Mouse (Mus musculus) right cerebral cortex, postnatal 10 days (tissue): ENCODE measurements around the gene Epha1.

Experiments
- DNase-seq, 2 experiments: peaks; one replicate each; pipeline ENCODE4 v3.0.0; 2021; ENCODE audit warnings: low spot score in 2 of 2

Epha1 gene

DNA sequence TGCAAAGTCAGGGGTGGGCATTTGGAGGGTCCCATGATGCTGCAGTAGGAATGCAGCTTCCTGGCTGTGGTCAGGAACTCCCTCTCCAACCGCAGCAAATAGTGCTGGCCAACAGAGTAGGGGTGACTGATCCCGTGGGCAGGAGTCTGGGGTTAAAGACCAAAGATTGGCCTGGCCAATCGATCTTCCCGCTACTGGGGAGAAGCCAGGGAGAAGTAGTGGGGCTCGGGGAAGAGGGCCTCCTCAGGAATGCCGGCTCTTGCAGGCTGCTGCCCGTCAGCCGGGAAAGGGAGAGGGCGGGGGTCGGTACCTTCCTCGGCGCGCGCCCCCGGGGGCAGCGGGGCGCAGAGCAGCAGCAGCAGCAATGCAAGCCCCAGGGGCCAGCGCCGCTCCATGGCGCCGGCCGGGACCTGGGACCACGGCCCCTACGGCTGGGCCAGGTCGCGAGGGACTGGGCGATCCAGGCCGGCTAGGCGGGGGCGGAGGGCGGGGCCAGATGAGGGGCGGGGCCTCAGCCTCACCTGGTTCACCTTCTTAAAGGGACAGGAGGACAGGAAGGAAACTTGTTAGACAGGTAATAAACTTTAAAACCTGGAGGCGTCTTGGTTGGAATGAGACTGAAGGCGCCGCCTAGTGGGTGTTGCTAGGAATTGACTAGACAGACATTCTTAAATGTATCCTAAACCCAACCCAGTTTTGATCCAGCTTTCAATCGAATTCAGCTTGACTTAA, at the start of gene Epha1:
TSS of gene Epha1 (minus strand) at position 453 of the 732 bp plus-strand sequence.
- DNase-seq: peak in 1 of 2 experiments; percentile 80

- DNase-seq: no peak
These were observed 48.4 kb upstream of the Epha1 start for GRCm38 (mm10) chr6:42421439-42421838.

GRCm38 (mm10) chr6:42419443-42419842, 46.4 kb upstream of the Epha1 start:
- no peak for DNase-seq

- DNase-seq: no peak
These were observed 32.1 kb upstream of the Epha1 start, which contains the start of gene Tas2r135 for GRCm38 (mm10) chr6:42405134-42405533. TSS of gene Tas2r135 (plus strand) at chr6:42405434.

DNA sequence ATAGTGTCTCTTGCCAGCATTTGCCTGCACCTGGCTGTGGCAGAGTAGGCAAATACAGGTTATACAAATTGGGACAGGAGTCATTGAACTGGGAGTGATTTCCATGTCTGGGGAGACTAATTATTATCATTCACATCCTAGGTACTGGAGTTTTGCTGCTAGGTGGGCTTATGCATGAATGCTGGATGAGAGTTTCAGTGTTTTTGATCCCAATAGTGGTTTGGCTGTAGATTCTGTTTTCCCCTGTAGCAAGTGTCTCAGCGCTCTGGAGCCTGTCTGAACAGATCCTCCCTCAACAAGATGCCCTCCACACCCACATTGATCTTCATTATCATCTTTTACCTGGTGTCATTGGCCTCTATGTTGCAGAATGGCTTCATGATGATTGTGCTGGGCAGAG, 26.9 kb upstream of the Epha1 start, which contains the start of gene Tas2r143:
TSS of gene Tas2r143 (plus strand) at position 301 of the 400 bp plus-strand sequence.
- no peak for DNase-seq

DNA sequence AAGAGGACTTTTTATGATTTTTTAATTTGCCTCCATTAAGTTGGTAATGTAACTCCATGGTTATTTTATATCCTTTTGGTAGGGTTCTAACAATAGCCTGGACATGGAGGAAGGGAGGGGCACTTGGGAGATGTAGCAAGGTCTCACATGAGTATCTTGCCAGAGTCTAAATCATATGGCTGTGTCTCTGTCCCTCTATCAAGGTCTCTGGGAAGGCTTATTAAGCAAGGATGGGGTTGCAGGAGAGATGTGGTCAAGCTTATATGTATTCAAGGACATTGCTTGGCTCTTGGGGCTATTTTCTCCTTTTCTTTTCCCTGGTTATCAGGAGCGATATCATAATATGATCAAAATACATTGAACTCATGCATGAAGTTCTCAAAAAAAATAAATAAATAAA, 25.9 kb upstream of the Epha1 start:
- DNase-seq: no peak

DNA sequence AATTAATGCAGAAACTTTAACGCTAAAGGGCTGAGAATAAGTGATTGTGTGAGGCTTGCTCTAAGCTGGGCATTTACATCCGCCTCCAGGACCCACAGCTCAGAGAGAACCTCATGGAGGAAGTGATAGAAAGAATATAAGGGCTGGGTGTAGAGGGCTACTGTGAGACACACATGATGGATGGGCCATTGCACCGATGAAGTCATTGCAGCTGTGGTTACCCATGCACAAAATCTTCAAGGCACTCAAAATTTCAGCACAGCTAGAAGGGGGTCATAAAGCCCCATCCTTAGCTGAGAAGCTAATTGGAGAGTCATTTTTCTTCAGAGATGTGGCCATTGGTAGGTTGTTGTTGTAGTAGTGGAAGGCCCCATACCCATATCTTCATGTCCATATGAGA, 25.2 kb upstream of the Epha1 start:
- no peak for DNase-seq

GRCm38 (mm10) chr6:42397041-42397657, 24.1 kb upstream of the Epha1 start:
- DNase-seq: no peak

DNA sequence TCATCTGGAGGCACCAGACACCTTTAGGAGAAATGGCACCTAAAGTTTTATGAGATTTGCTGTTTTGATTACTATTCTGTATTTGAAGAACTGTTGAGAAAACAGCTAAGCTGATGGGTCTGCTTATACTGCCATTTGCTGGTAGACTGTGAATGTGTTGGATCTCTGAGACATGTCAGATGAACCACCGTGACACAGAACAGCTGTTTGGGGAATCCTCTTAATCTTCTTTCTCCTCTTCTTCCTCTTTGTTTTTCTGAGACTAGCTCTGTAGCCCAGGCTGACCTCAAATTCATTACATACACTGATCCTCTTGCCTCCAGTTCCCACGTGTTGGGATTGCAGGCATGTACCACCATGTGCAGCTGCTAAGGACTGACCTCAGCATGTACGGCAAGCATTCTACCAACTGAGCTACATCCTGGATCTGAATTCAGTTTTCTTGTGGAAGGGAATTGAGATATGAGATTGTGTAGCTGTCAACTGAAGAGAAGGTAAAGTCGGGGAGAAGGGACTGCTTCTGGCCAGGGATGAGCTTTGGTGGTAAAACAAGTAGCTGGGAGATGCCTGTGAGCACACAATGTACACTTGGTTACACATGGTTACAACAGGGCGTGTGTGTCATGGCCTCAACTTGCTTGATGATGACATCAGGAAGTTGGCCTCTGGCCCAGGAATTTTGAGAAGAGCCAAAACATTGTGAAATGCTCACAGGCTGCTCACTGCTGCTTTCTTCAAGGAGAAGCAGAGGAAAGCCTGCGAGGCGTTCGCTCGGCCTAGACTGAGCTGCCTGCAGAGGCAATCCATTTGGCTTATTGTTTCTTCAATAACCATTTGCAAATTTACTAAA, 23.1 kb upstream of the Epha1 start:
- DNase-seq: peak; percentile 26 to 35

DNA sequence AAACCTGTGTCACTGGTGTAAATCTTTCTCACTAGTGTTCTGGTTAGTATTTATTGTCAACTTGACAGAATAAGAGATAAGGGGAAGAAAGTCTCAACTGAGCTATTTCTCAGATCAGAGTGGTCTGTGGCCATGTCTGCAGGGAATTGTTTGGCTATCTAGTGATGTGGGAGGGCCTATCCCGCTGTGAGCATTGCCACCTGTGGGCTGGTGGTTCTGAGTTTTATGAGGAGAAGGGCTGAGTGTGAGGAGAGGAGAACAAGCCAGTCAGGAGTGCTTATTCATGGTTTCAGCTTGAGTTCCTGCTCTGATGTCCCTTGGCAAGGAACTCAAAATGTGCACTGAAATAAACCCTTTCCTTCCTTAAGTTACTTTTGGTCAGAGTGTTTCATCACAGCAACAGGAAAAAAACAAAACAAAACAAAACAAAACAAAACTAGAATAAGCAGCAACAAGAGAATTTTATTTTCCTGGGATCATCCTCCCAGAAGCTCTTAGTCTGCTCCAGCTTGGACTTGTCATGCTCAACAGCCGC, 18.8 kb upstream of the Epha1 start:
- no peak for DNase-seq

DNA sequence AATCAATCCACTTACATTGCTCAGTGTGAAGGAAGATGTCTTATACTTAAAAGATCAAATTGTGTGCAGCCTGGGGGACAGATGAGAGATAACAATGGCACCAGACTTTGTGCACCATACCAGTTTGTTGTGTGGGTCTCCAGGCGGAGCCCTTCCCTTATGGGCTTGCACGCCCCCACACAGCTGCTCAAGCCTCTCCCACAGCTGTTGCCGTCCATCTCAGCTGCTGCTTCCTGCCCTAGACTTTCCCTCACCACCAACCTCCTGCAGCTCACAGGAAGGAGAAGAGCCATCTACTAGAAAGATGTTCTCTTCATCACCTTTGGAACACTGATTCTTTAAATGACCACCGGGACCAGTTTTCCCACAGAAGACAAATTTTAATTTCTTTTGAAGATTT, 12.6 kb upstream of the Epha1 start:
- no peak for DNase-seq

DNA sequence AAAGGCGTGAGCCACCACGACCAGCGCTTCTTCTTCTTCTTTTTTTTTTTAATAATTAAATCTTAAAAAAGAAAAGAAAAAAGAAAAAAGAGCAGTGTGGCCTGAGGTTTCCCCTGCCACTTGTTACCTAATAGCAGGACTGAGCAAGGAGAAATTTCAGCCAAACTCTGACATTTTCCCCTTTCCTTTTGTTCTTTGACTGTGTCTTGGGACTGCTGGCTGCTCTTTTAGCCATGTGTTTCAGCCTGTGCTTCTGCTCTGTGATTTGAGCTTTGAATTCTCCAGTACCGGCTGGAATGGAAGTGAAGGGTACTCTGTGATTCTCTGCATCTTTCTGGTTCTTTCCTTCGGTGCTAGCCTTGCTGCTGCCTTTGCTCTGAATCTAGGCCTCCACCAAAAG, 10.3 kb upstream of the Epha1 start:
- no peak for DNase-seq

DNA sequence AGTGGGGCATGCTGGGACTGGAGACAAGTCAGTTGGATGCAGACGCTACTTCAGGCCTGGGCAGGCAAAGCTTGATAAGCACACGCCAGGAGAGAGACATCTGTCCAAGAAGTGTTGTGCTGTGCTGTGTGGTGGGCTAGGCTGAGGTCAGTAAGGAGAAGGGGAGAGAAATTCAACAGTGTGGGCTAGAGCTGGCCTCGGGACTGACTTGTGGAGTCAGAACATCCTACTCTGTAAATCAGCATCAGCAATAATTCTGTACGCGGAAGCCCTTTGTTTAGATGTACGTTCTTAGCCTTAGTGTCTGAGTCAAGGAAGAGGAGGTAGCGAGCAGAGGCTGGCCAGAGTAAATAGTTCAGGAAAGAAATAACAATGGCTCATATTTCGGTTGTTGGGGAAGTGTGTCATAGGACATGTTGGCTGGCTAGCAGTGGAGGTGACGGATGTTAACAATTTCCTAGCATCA, 8.9 kb upstream of the Epha1 start:
- DNase-seq: no peak

DNA sequence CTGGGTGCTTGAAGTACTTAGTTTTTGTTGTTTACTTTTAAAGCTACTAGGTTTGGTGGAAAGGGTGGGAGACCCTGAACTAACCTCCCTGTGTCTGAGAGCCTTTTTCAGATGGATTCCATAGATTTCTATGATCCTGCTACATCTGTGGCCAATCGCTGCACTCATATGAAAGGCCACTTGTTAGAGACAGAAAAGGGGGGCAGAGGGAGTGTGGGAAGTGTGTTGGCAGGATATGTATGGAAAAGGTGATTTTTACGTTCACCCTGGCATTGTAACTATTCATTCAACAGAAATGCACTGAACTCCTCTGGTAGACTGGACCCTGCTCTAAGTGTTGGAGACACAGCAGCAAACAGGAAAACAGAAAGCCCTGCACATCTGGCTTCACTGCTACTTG, 8.2 kb upstream of the Epha1 start:
- no peak for DNase-seq

DNA sequence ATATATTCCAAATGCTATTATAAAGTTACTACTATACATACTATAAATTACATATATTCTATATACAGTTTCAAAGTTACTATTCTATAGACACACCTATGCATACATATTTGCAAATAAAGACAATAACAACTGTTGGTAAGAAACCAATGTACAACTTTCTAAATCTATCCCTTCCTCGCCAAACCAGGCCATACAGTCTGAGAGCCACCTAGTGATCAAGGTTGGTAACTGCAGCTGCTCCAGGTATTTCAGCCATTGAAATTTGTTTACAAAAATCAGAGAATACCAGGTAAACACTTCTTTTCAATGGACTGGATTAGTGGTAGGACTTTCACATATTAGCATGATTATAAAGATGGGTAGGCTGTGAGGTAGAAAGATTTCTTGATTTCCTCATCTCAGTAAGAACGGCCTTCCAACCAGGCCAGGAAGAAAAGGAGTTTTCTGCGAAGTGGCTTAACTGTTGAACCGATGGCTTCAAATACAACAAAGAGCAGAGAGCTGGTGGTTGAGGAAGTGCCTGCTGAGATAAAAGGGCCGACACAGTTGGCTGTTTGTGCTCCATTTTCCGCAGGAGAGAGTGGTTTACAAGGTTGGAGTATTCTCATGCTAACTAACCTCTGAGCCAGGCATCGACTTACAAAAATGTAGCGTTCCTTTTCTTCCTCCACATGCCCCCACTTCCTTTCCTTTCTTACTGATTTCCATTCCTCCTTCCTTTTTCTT, 7.5 kb upstream of the Epha1 start:
- no peak for DNase-seq

DNA sequence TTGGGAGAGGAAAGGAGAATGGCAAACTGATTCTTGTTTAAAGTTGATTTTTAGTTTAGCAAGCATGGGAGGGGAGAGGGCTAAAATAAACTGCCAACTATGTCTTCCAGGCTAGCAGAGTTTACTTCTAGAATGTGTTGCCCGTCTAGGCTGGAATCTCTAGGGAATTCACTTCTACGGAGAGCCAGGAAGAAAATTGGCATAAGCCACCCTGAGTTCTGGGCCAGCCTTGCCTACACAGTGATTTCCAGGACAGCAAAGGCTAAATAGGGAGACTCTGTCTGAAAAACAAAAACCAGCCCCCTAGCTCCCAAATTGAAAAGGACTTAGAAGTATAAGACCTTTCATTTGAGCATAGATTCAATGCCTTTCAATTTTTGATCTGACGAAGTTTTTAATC, 6.5 kb upstream of the Epha1 start:
- no peak for DNase-seq

DNA sequence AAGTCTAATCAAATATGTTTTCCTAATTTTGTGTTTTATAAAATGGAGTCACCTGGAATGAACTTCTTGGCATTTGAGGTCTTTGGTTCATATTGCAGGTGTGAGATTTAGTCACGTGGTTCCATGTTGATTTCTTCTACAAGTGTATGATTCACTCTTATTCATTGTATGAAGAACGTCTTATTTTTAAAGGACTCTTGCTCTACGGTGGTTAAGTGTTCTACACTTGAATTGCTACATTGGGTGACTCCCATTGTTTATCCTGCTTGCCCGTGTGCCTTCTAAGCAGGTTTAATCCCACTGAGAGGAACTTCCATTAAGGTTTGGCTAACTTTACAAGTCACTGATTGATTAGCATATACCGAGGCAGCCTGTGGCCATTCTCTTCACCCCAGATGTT, 4.2 kb upstream of the Epha1 start:
- no peak for DNase-seq

- DNase-seq: no peak
These were observed 3.5 kb upstream of the Epha1 start for GRCm38 (mm10) chr6:42376504-42377019.

- no peak for DNase-seq
These were observed 2.9 kb upstream of the Epha1 start for GRCm38 (mm10) chr6:42376016-42376415.

- DNase-seq: no peak
These were observed 2.1 kb upstream of the Epha1 start for GRCm38 (mm10) chr6:42375131-42375530.

GRCm38 (mm10) chr6:42374701-42375100, 1.6 kb upstream of the Epha1 start:
- no peak for DNase-seq
